Mouse (Mus musculus): ENCODE data around the gene Sema4d. TPM values are rescaled to one million over a fixed set of nuclear protein-coding genes. Genes with fewer than 3 reads are reported as not detected.

Gene Sema4d
- polyA plus RNA-seq, 1 experiment from 2014 or later, result 4.9 TPM

GRCm38 (mm10) chr13:51748009-51748552 is 45.5 kb downstream of the Sema4d start:
- peaks cover 9% of the 10 kb centered on the region; the same call in 1 of the 2 replicates for H3K4me1 ChIP-seq (ENCODE audit: insufficient read depth, low read depth, low read length)
- H3K4me2 ChIP-seq (replicated peaks; ENCODE audit: low read depth, low read length), result no peak overlapping the region
- peak; percentile 81 for ATAC-seq
- TF ChIP-seq EP300 (IDR thresholded peaks at IDR 0.05) (no peak), CTCF (IDR thresholded peaks at IDR 0.05) (no peak)
- no peak overlapping the region for H3K4me3 ChIP-seq (ENCODE audit: low read depth, low read length)
- WGBS, result 39% methylated on average over 12 of the region's 12 CpGs
- no peak overlapping the region for H3K27ac ChIP-seq (ENCODE audit: low read length)
- no peaks in the 10 kb centered on the region for H3K36me3 ChIP-seq (ENCODE audit: insufficient read depth, low read length)
- no peaks in the 10 kb centered on the region for H3K9me3 ChIP-seq (ENCODE audit: low read length)
- peak; percentile 60 for DNase-seq (ENCODE audit: low spot score)
- H3K27me3 ChIP-seq (replicated peaks; ENCODE audit: insufficient read depth, low read length), result no peaks in the 10 kb centered on the region
- H3K9ac ChIP-seq (replicated peaks; ENCODE audit: low read depth), result no peak overlapping the region

DNA sequence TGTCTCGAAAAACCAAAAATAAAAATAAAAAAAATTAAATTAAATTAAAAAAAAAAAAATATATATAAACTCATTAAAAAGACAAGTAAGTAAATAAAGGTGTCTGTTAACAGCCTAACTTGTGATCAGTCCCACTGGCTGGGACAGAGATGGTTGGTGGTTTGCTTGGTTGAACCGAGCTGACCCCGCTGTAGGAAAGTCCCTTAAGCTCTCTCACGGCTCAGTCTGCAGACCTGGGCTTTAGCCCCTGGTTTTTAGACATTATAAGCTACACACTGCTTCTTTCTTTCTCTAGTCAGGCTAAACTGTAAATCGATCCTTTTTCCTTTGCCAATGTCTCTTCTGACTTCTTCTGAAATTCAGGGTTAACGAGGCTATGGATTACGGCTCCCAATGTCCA is 46.5 kb downstream of the Sema4d start:
- H3K9ac ChIP-seq (replicated peaks; ENCODE audit: low read depth), result no peak overlapping the region
- H3K9me3 ChIP-seq (ENCODE audit: low read length), result no peaks in the 10 kb centered on the region
- no peak for TF ChIP-seq CTCF (IDR thresholded peaks at IDR 0.05)
- no peak for TF ChIP-seq EP300 (IDR thresholded peaks at IDR 0.05)
- H3K4me2 ChIP-seq (replicated peaks; ENCODE audit: low read depth, low read length), result no peak overlapping the region
- ATAC-seq (no peak), DNase-seq (ENCODE audit: low spot score) (no peak)
- WGBS, result 95% methylated on average over 7 of the region's 7 CpGs
- H3K4me1 ChIP-seq (ENCODE audit: insufficient read depth, low read depth, low read length), result peaks cover 9% of the 10 kb centered on the region; the same call in 1 of the 2 replicates
- no peaks in the 10 kb centered on the region for H3K27me3 ChIP-seq (replicated peaks; ENCODE audit: insufficient read depth, low read length)
- H3K27ac ChIP-seq (ENCODE audit: low read length), result no peak overlapping the region
- no peak overlapping the region for H3K4me3 ChIP-seq (ENCODE audit: low read depth, low read length)
- no peaks in the 10 kb centered on the region for H3K36me3 ChIP-seq (ENCODE audit: insufficient read depth, low read length)

GRCm38 (mm10) chr13:51745862-51746261 is 47.7 kb downstream of the Sema4d start:
- H3K4me2 ChIP-seq (replicated peaks; ENCODE audit: low read depth, low read length), result no peak overlapping the region
- TF ChIP-seq EP300 (IDR thresholded peaks at IDR 0.05), result no peak
- no peak for TF ChIP-seq CTCF (IDR thresholded peaks at IDR 0.05)
- 38% methylated on average over 5 of the region's 5 CpGs for WGBS
- H3K36me3 ChIP-seq (ENCODE audit: insufficient read depth, low read length), result no peaks in the 10 kb centered on the region
- H3K4me1 ChIP-seq (ENCODE audit: insufficient read depth, low read depth, low read length), result peaks cover 9% of the 10 kb centered on the region; the same call in 1 of the 2 replicates
- H3K9ac ChIP-seq (replicated peaks; ENCODE audit: low read depth), result no peak overlapping the region
- H3K9me3 ChIP-seq (ENCODE audit: low read length), result no peaks in the 10 kb centered on the region
- no peak overlapping the region for H3K27ac ChIP-seq (ENCODE audit: low read length)
- no peak overlapping the region for H3K4me3 ChIP-seq (ENCODE audit: low read depth, low read length)
- no peak for ATAC-seq
- H3K27me3 ChIP-seq (replicated peaks; ENCODE audit: insufficient read depth, low read length), result no peaks in the 10 kb centered on the region
- no peak for DNase-seq (ENCODE audit: low spot score)

GRCm38 (mm10) chr13:51743855-51744254 is 49.7 kb downstream of the Sema4d start:
- no peak overlapping the region for H3K4me2 ChIP-seq (replicated peaks; ENCODE audit: low read depth, low read length)
- H3K9ac ChIP-seq (replicated peaks; ENCODE audit: low read depth), result no peak overlapping the region
- 75% methylated on average over 3 of the region's 3 CpGs for WGBS
- no peaks in the 10 kb centered on the region for H3K36me3 ChIP-seq (ENCODE audit: insufficient read depth, low read length)
- H3K27me3 ChIP-seq (replicated peaks; ENCODE audit: insufficient read depth, low read length), result no peaks in the 10 kb centered on the region
- TF ChIP-seq EP300 (IDR thresholded peaks at IDR 0.05) (no peak), CTCF (IDR thresholded peaks at IDR 0.05) (no peak)
- no peak overlapping the region for H3K4me3 ChIP-seq (ENCODE audit: low read depth, low read length)
- peaks cover 9% of the 10 kb centered on the region; the same call in 1 of the 2 replicates for H3K4me1 ChIP-seq (ENCODE audit: insufficient read depth, low read depth, low read length)
- no peaks in the 10 kb centered on the region for H3K9me3 ChIP-seq (ENCODE audit: low read length)
- no peak overlapping the region for H3K27ac ChIP-seq (ENCODE audit: low read length)
- no peak for DNase-seq (ENCODE audit: low spot score)
- ATAC-seq, result no peak

GRCm38 (mm10) chr13:51742551-51743052 is 50.9 kb downstream of the Sema4d start:
- no peaks in the 10 kb centered on the region for H3K9me3 ChIP-seq (ENCODE audit: low read length)
- H3K27ac ChIP-seq (ENCODE audit: low read length), result no peak overlapping the region
- TF ChIP-seq EP300 (IDR thresholded peaks at IDR 0.05), result no peak
- no peak for TF ChIP-seq CTCF (IDR thresholded peaks at IDR 0.05)
- no peak overlapping the region for H3K9ac ChIP-seq (replicated peaks; ENCODE audit: low read depth)
- H3K36me3 ChIP-seq (ENCODE audit: insufficient read depth, low read length), result no peaks in the 10 kb centered on the region
- peaks cover under 1% of the 10 kb centered on the region; the same call in 1 of the 2 replicates for H3K4me1 ChIP-seq (ENCODE audit: insufficient read depth, low read depth, low read length)
- ATAC-seq (no peak), DNase-seq (ENCODE audit: low spot score) (no peak)
- WGBS, result 78% methylated on average over 10 of the region's 10 CpGs
- H3K27me3 ChIP-seq (replicated peaks; ENCODE audit: insufficient read depth, low read length), result no peaks in the 10 kb centered on the region
- H3K4me2 ChIP-seq (replicated peaks; ENCODE audit: low read depth, low read length), result no peak overlapping the region
- no peak overlapping the region for H3K4me3 ChIP-seq (ENCODE audit: low read depth, low read length)

GRCm38 (mm10) chr13:51740776-51741175 is 52.8 kb downstream of the Sema4d start:
- DNase-seq (ENCODE audit: low spot score) (peak; percentile 25), ATAC-seq (no peak)
- 74% methylated on average over 5 of the region's 5 CpGs for WGBS
- Histone ChIP-seq H3K36me3 (ENCODE audit: insufficient read depth, low read length) (no peaks in the 10 kb centered on the region), H3K9ac (replicated peaks; ENCODE audit: low read depth) (no peak overlapping the region), H3K27ac (ENCODE audit: low read length) (no peak overlapping the region), H3K4me1 (ENCODE audit: insufficient read depth, low read depth, low read length) (no peaks in the 10 kb centered on the region), H3K4me3 (ENCODE audit: low read depth, low read length) (no peak overlapping the region), H3K4me2 (replicated peaks; ENCODE audit: low read depth, low read length) (no peak overlapping the region), H3K9me3 (ENCODE audit: low read length) (no peaks in the 10 kb centered on the region), H3K27me3 (replicated peaks; ENCODE audit: insufficient read depth, low read length) (no peaks in the 10 kb centered on the region)
- no peak for TF ChIP-seq EP300 (IDR thresholded peaks at IDR 0.05)
- TF ChIP-seq CTCF (IDR thresholded peaks at IDR 0.05), result no peak

Measured in lung, postnatal 0 days (tissue).